10 mouse cellular contexts compared by ENCODE assay signal in genomic region chr1:39555556-39556415, GRCm38 (mm10). TPM values are rescaled to one million over a fixed set of nuclear protein-coding genes. Genes with fewer than 3 reads are reported as not detected.
DNase-seq lines count a peak whose midpoint lies in the region; ATAC-seq lines count a peak whose summit lies in the region.
"Had no signal": no experiment of that assay in that cellular context is flagged by ENCODE, and none has a peak within 500 bp of the region (broad histone marks: within the 10 kb centered on the region; RNA-seq: fewer than 3 reads in every experiment).

No protein-coding gene starts in this region.

- no peak overlapping the region for H3K4me2 ChIP-seq in heart, embryonic 13.5 days
- H3K4me2 ChIP-seq in midbrain, embryonic 16.5 days (ENCODE audit: low read length), result no peak overlapping the region

- H3K4me3 ChIP-seq in heart, embryonic 13.5 days, result no peak overlapping the region
- no peak overlapping the region for H3K4me3 ChIP-seq in midbrain, embryonic 16.5 days (ENCODE audit: low read depth, low read length)
- H3K4me3 ChIP-seq: midbrain, embryonic 10.5 days had no signal

- H3K36me3 ChIP-seq in heart, embryonic 13.5 days, result peaks cover 70% of the 10 kb centered on the region
- H3K36me3 ChIP-seq in midbrain, embryonic 16.5 days (ENCODE audit: control insufficient read depth, insufficient read depth, low read length), result peaks cover 6% of the 10 kb centered on the region

- ATAC-seq in heart, embryonic 13.5 days (ENCODE audit: extremely low read depth, insufficient number of reproducible peaks, low FRiP score, low TSS enrichment), result no peak
- ATAC-seq in midbrain, embryonic 16.5 days, result no peak

- no peaks in the 10 kb centered on the region for H3K27me3 ChIP-seq in heart, embryonic 13.5 days (replicated peaks)
- H3K27me3 ChIP-seq in midbrain, embryonic 16.5 days (ENCODE audit: control insufficient read depth, insufficient read depth, low read depth, low read length), result no peaks in the 10 kb centered on the region

- H3K27ac ChIP-seq in heart, embryonic 13.5 days (replicated peaks), result 0 out of 2 replicates have a peak overlapping the region, but pooled peaks have one; percentile 28
- no peak overlapping the region for H3K27ac ChIP-seq in midbrain, embryonic 16.5 days (ENCODE audit: low read length)
- H3K27ac ChIP-seq: midbrain, embryonic 10.5 days had no signal

- WGBS in heart, embryonic 13.5 days, result 42% methylated on average over 9 of the region's 9 CpGs
- WGBS in midbrain, embryonic 16.5 days, result 67% methylated on average over 9 of the region's 9 CpGs

- peaks cover 13% of the 10 kb centered on the region for H3K4me1 ChIP-seq in heart, embryonic 13.5 days
- no peaks in the 10 kb centered on the region for H3K4me1 ChIP-seq in midbrain, embryonic 16.5 days (ENCODE audit: control insufficient read depth, insufficient read depth, low read length)
- H3K4me1 ChIP-seq: midbrain, embryonic 10.5 days had no signal

- no peak overlapping the region for H3K9ac ChIP-seq in heart, embryonic 13.5 days
- no peak overlapping the region for H3K9ac ChIP-seq in midbrain, embryonic 16.5 days (ENCODE audit: low read depth, low read length)

- no peaks in the 10 kb centered on the region for H3K9me3 ChIP-seq in heart, embryonic 13.5 days
- H3K9me3 ChIP-seq in midbrain, embryonic 16.5 days (replicated peaks; ENCODE audit: control insufficient read depth, low read length, poor library complexity, severe bottlenecking), result no peaks in the 10 kb centered on the region
- H3K9me3 ChIP-seq: midbrain, embryonic 10.5 days had no signal

- DNase-seq in heart, adult 8-10 months (ENCODE audit: low spot score), result no peak
- peak; percentile 16 for DNase-seq in thymus, postnatal 25 days
- no peak for DNase-seq in thymus, postnatal 36 days
- DNase-seq in layer of hippocampus, adult 9-11 months, result peak; percentile 81
- DNase-seq in telencephalon, adult 2 months (ENCODE audit: low read depth, low spot score), result peak; percentile 95
- DNase-seq in c-Kit-positive CD71-positive TER-119-positive erythroid progenitor cells, embryonic 14.5 days (ENCODE audit: low spot score), result no peak
- DNase-seq: thymus, adult 18-20 months had no signal

RNA-seq across cellular contexts. Expression of gene Cnot11, which starts 21.0 kb away (rescaled TPM):
- polyA plus RNA-seq in heart, embryonic 13.5 days (2015; fragmentation: Nextera tagmentation; extraction: Ambion mirVana), result 14.0 and 15.0 TPM in 2 replicates
- 10 to 100 TPM; 13.3 to 15.1 (median 14.3) TPM for total RNA-seq in heart, adult 8-10 months (2022)
- polyA plus RNA-seq in midbrain, embryonic 16.5 days (2015; fragmentation: Nextera tagmentation; extraction: Ambion mirVana), result 10.5 and 10.6 TPM in 2 replicates

RNA-seq across cellular contexts. Expression of gene Rnf149, which starts 21.4 kb away (rescaled TPM):
- 14.5 and 15.2 TPM in 2 replicates for polyA plus RNA-seq in heart, embryonic 13.5 days (2015; fragmentation: Nextera tagmentation; extraction: Ambion mirVana)
- total RNA-seq in heart, adult 8-10 months (2022), result 1 to 10 TPM; 6.2 to 9.5 (median 7.8) TPM
- polyA plus RNA-seq in midbrain, embryonic 16.5 days (2015; fragmentation: Nextera tagmentation; extraction: Ambion mirVana), result 18.2 and 21.8 TPM in 2 replicates

Comparison
In these comparisons a context has a peak if more than half of its experiments do, and no peak if none do; other contexts are left out.
1. DNase-seq: peak in thymus, postnatal 25 days (single experiment), layer of hippocampus, adult 9-11 months (single experiment) and telencephalon, adult 2 months (single experiment); none in heart, adult 8-10 months (single experiment), thymus, postnatal 36 days (0 of 2) and c-Kit-positive CD71-positive TER-119-positive erythroid progenitor cells, embryonic 14.5 days (single experiment).